Mouse (Mus musculus): ENCODE measurements around the gene Zbtb34. TPM values are rescaled to one million over a fixed set of nuclear protein-coding genes. Genes with fewer than 3 reads are reported as not detected.

Gene Zbtb34
- total RNA-seq, 4 experiments from 2014 or later = 5.6 to 6.9 (median 6.5) TPM

DNA sequence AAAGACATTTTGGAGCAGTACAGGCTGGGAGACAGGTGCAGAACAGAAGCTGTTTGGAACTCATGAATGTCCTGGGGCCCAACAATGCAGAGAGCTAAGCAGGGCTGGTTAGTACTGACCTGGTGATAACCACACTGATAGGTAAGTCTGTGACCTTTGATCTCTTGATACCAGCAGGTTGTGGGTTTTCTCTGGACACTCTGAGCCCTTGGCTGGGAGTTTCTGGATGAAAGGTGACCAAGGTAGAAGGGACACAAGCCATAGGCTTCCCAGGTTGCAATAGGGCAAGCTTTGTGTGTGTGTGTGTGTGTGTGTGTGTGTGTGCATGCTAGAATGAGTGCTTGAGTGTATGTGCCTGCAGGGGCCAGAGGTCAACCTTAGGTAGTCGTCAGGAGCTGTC is 15.7 kb upstream of the Zbtb34 start:
- no peak for DNase-seq (ENCODE audit: low spot score)

DNA sequence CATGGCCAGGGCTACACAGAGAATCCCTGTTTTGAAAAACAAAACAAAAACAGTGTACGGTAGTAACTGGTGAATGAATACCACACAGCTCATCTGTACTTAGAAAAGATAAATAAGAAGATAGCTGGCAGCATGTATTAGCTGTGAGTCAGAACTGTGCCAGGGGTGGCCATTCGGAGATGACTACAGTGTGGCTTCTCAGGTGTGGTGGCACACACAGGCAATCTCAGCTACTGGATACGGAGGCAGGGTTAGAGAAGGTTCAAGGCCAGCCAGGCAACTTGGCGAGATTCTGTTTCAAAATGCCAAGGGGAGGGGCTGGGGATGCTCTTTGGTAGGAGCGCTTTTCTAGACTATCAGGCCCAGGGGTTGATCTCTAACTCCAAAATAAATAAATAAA is 14.6 kb upstream of the Zbtb34 start:
- no peak for DNase-seq (ENCODE audit: low spot score)

DNA sequence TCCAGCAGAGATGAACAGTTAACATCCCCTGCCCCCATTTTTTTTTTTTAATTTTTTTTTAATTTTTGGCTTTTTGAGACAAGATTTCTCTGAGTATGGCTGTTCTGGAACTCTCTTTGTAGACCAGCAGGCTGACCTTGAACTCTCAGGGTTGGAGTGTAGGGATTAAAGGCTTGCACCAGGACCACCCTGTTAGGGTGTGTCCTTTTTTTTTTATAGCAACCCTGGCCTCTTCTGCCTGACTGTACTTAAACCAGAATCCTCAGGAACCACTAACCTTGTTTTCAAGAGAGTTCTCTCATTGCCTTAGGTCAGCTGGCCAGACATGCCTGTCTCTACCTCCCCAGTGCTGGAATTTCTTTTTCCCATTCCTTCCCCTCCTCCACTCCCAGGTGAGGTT is 13.7 kb upstream of the Zbtb34 start:
- no peak for DNase-seq (ENCODE audit: low spot score)

DNA sequence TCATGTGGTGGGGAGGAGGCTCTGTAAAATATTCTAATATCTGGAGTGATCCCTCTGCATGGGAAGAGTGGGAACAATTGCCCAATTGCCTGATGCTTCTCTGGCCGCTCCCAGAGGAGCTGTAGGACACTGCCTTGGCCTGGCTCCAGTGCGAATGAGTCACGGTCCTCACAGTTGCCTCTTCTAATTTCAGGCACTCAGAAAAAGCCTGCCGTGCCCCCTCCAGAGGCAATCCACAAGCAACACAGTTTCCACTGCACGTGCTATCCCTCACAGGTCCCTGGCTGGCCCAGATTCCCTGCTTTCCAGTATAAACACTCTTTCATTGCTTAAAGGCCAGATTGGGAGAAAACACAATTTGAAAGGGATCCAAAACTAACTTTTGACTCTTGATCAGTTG is 13.2 kb upstream of the Zbtb34 start:
- peak; percentile 86 for DNase-seq (ENCODE audit: low spot score)

DNA sequence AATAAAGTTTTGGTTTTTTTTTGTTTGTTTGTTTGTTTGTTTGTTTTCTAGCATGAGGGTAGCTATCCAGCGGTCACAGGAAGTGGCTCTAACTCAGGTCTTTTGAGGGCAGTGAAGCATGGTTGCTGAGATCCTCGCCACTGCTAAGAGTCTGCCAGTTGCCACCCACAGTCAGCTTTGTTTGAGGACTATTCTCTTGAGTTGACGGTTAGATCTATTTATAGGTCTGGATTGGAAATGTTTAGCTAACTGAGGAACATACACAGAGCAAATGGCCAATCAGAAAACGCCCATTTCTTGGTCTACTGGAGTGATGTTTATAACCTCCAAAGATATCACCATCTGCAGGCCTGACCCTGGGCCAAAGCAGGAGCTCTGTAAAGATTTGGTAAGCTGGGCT is 11.6 kb upstream of the Zbtb34 start:
- DNase-seq (ENCODE audit: low spot score) = no peak

DNA sequence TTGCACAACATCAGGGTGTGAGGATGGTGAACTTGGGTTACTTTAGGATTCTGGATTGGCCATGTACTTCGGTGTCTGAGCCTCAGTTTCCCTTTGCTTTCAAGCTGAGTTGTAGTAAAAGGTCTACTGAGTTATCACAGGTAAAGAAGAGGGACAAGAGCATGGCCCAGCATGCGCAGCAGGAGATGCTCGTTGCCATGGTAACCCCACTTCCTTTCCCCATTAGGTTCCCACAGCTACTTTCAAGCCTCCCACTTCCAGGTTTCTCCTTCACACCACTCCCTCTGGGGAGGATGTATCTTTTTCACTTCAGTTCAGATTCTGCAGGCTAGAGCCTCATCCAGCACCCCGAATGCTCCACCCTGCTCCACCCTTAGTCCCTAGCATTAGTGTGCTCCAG is 9.8 kb upstream of the Zbtb34 start:
- DNase-seq (ENCODE audit: low spot score) = no peak

DNA sequence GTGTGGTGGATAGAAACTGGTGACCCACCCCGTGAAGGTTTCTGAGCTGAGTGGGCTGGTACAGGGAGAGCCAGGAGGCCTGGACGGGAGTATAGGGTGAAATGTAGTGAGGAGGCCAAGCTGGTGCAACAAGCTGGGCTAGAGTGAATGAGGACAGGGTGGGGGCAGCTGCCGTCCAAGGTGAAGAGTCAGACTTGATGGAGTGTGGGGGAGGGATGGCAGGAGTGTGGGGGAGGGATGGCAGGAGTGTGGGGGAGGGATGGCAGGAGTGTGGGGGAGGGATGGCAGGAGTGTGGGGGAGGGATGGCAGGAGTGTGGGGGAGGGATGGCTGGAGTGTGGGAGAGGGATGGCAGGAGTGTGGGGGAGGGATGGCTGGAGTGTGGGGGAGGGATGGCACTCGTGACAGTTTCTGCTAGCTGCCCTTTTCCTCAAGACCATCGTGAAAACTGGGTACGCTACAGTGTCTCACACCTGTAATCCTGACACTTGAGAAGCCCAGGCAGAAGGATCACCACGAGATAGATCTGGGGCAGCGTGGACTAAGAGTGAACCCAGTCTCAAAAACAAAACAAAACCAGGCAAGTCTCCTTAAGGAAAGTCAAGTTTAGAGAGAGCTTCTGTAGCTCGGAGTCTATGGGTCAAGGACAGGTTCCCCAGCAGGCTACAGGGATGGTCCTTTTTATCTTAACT is 9.0 kb upstream of the Zbtb34 start:
- DNase-seq (ENCODE audit: low spot score) = no peak

DNA sequence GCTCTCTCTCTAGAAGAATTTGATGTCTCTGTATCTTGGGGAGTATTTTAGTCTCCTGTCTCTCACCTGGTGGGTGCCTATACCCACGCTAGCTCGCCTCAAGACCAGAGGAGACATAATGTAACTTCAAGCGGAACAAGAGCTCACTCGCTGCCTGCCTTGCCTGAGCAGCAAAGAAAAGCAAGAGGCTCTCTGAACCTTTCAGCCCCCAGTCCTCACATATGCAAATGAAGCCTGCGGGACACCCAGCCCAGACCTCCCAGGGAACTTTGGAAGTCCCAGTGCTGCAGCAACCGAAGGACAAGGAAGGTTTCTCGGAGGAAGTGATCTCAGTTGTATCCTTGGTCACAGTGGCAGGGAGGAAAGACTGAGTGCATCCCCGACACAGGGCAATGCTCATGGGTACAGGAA is 8.4 kb upstream of the Zbtb34 start:
- DNase-seq (ENCODE audit: low spot score) = no peak

DNA sequence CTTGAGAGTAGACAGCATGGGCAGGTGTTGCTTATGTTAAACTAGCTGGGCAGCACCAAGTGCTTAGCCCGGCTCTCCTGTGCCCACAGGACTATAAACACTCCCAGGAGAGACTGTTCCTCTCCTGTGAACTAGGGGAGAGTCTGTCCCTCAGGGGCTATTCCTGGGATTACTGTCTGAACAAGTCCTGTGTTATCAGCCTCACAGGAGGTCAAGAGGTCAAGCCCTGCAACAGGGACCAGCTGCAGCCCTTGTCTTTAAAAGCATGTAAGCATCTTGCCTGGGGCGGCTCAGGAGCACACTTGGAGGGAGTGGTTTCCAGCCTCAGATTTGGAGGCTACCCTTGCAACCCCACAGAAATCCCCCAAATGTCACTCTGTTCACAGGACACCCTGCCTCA is 7.3 kb upstream of the Zbtb34 start:
- no peak for DNase-seq (ENCODE audit: low spot score)

DNA sequence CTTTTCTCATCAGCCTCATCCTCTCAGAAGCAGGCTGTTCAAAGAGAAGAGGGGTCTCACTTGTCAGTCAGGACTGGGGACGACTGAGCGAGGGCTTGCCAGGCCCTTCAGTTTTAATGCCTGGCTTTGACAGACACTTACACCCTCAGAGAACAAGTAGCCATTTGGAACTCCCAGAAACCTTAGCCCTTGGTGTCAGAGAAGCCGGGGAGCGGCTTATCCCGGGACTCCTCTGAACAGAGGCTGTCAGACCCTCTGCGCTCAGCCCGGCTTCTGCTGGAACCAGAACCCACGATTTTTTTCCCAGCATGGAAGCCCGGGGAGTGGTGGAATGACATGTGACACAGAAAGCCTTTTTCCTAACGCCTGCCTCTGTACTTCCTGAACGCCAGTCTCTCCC is 6.1 kb upstream of the Zbtb34 start:
- DNase-seq (ENCODE audit: low spot score) = no peak

DNA sequence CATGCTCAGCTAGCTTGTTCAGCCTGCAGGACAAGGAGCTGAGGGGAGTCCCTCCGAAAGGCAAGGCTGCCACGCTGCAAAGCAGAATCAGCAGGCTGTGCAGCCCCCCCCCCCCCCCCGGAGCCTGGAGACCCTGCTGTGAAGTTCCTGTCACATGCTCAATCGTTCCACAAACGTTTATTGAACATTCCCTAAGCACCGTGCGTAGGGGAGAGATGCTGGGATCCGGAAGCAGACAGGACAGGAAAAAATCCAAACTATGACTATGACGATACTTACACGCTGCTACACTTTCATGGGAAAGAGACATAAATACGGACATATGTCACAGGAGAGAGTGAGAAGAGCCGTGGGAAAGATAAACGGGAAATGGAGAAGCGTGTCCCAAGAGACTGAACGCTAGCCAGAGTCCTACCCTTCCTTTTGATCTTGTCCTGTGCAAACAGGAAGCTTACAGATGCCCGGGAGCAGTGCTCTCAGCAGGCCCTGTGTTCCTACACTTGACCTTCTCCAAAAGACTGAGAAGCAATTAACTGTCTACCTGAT is 5.0 kb upstream of the Zbtb34 start:
- no peak for DNase-seq (ENCODE audit: low spot score)

DNA sequence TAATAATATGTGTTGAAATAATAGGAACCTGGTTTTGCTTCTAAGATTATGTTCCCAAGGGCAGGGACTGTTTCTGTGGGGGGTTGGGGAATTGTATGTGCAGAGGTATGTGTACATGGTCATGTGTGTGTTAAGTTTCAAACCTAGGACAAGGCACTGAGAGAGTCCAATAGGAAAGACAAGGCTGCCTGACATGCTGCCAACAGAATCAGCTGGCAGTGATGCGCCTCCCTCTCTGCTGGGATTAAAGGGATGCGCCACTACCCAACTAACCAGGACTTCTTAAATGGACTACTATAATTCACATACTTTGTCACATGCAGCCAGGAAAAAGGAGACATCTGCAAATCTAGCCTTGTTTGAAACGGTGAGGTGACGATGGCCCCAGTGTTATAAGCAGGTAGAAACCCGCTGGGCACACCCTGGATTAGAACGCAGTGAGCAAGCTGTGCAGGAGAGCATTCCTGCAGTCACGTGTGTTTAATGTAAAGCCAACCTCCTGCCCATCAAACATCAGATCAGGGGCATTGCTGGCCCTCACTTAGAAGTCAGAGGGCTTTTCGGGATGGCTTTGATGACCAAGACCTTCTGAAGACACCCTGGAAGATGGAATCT is 4.0 kb upstream of the Zbtb34 start:
- DNase-seq (ENCODE audit: low spot score) = no peak

DNA sequence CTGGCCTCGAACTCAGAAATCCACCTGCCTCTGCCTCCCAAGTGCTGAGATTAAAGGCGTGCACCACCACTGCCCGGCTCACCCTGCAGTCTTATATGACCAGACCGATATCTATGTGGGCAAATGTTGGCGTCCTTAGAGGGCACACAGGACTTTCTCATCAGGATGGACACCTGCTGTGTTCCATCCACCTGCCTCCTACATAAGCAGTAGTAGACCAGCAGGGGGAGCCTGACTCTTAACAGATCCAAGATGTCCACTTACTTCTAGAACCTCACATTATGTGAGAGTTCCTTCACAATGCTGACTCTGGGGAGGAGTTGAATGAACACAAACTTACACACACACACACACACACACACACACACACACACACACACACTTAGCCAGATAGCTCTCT is 1.8 kb upstream of the Zbtb34 start:
- DNase-seq (ENCODE audit: low spot score) = no peak

DNA sequence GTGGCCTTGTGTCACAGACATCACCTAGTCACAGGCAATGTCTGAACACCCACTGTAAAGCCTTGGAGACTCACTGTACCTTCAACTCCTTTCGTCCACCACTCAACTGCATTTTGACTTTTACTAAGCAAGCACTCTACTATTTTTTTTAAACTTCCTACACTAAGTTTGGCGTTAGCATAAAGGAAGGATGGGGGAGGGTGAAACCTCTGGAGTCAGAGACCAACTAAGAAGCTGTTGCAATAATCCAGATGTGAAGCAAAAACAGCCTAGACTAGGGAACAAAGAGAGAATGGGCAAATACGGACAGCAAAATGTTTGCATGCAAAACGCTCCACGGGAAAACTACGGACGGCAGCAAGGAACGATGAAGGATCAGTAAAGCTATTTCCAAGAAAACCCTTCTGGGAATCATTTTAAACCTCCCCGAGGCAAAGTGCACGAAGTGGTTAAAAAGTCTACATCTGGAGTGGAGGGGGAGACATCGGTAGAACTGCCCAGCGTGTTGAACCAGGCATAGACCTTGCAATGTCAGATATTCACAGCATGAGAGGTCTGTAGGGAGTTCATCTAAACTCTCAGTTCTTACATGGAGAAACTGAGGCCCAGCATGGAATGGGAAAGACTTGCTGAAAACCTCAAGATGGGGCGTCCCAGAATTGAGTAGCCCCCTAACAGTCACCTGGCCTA is 898 bp downstream of the Zbtb34 start:
- DNase-seq (ENCODE audit: low spot score) = no peak

DNA sequence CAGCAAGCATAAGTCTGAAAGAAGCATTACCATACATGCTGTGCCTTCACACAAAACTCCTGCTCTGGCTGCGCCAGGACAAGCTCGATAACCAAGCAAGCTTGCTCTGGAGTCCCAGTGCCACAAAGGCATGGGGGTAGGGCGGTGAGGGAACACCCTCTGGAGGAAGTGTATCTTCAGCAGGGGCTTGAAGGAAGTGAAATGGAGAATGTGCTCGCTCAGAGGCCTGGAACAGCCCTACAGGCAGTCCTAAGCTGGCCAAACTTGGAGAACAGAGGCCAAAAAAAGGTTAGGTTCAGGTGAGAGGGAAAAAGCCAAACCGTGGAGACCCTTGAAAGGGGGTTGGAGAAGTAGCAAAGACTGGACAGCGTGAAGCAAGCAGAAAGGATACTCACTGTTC is 1.8 kb downstream of the Zbtb34 start:
- DNase-seq (ENCODE audit: low spot score) = no peak

DNA sequence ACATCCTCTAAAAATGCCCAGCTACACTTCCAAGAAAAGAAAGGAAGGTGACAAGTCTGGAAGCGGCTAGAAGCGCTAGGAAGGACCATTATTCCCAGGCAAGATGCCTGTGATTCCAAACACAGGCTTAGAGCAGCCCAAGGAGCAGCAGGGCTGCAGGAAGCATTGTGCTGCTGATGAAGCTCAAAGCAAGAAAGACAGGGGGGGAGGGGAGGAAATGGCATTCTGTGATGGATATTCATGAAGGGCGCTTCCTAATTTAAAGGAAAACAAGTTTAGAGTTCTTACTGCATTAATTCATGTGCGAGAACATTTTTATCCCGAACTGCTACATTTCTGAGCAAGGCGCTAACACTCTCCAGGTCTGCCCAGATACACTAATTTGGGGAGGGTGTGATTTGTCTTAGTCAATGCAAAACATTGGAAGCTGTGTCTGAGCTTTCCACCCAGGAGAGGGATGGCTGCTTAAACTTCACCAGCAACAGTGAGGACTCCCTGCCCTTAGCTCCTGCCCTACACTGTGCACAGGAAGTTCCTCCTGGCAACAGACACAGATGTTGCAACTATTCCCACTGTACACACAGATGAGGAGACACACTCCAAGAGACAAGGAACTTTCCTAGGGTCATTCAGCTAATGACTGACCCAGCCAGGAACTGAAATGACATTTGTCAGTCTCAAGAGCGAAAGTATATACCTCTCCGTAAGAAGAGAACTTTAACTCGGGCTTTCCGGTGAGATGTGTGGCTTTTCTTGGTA is 4.3 kb downstream of the Zbtb34 start:
- DNase-seq (ENCODE audit: low spot score) = no peak

DNA sequence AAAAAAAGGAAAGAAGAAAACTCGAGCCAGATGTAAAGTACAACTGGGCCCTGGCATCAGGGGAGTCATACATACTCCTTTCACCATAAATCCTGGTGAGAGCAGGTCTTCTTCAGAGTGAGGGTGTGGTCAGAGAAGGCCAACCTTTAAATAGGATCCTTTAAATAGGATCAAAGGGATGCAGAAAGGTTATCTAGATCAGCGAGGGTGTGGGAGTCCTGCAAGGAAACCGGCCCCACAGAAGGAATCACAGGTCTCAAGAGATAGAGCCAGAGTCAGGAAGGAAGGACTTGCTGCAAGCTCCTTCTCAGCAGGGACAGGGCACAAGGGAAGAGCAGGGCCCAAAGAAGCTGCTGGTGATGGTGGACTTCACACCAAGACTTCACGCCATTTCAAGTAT is 13.7 kb downstream of the Zbtb34 start:
- no peak for DNase-seq (ENCODE audit: low spot score)

DNA sequence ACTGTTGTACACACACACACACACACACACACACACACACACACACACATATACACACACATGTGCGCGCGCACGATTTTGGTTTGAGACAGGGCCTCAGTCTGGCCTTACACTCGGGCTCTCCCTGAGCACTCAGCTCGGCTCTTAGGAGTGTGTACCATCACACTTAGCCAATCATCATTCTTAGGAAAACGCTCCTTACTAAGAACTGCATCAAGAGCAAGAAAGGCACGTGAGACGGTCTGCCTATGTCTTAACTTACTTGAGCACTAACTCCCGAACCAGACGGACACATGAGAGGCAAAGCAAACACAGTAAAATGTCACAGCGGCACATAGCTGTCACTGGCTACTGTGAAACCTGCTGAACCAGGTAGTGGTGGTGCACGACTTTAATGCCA is 17.1 kb downstream of the Zbtb34 start:
- no peak for DNase-seq (ENCODE audit: low spot score)

DNA sequence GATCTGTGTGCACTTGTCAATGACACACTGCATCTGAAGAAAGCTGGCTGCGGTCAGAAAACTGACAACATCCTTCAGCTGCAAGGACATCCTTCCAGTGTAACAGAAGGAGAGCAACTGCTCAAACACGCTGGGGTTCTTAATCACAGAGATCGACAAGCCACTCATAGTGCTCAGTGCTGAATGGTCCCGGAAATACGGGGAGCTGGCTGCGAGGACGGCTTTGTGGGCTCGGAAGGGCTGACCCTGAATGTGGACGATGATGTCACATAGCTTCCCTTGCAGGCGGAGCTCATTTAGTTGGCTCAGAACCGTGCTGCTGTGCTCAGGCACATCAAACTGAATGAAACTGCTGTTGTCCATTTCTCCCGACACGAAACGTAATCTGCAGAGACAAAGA is 19.0 kb downstream of the Zbtb34 start:
- no peak for DNase-seq (ENCODE audit: low spot score)

DNA sequence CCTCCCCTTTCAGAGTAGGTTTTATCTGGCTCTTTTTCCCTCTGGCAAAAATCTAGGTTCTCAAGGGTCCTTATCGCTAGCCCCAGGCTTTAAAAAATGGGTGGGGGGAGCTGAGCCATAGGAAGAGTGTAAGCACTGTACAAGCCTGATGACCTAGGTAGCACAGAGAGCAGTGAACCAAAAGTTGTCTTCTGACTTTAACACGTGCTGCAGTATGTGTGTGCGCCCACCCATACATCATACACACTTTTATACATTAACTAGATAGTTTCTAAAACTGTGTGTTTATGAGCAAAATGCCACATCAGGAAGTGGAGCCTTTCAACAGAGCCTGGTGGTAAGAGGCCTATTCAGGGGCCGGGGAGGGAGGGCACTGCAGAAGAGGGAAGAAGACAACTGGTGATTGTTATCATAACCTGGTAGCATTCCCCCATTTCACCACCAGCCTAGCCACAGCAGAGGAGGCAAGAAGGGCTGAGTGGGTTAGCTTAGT is 27.6 kb downstream of the Zbtb34 start:
- DNase-seq (ENCODE audit: low spot score) = no peak

DNA sequence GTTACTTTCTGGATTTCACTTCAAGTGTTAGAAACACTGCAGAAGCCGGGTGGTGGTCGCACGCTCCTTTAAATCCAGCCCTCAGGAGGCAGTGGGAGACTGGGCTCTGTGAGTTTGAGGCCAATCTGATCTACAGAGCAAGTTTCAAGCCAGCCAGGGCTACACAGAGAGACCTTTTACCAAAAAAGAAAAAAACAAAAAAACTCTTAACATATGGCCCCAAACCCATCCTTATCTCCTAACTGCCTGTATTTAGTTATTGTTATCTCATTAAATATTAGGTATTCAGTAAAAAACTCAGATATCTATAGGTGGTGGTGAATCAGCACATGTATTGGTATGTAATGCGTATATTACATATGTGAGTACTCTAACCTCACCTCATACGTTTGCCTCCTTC is 28.5 kb downstream of the Zbtb34 start:
- DNase-seq (ENCODE audit: low spot score) = no peak

DNA sequence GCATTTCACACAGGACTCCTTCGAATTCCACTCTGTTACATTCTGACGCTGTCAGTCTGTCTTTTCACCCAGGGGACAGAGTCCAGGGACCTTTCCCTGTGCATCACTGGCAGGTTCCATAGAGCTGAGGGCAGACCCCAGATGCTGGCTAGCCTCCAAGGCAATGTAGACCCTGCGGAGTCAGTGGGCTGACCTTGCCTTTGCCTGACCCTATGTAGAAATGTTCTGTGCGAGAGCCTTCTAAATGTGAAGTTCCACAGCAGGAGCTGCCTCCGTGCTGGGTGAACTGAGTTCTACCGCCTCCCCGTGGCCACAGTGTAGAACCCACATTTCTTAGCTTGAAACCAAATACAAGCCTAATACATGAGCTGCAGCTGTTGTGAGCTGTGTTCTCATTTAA is 28.9 kb downstream of the Zbtb34 start:
- peak; percentile 35 for DNase-seq (ENCODE audit: low spot score)

Measured in heart, adult 8-10 months (tissue).